Mouse (Mus musculus) CH12.LX (cell line): Measurements from ENCODE around the gene Nub1.

ENCODE experiments used
- CTCF ChIP-seq, 2 experiments: IDR thresholded peaks in 1 of 2; conservative IDR thresholded peaks in 1 of 2; 2 replicates each; pipeline ENCODE4 v1.5.1; 2011 to 2012; ENCODE audit warnings: low read depth in 2 of 2, low read length in 2 of 2, improper control_type of control experiment in 1 of 2, inconsistent platforms in 1 of 2, mild to moderate bottlenecking in 1 of 2, moderate library complexity in 1 of 2
- ELF1 ChIP-seq: IDR thresholded peaks from 2 replicates; pipeline ENCODE4 v1.6.1; 2014; ENCODE audit warnings: low read depth, mild to moderate bottlenecking, inconsistent platforms, low read length, improper control_type of control experiment
- JUND ChIP-seq: conservative IDR thresholded peaks from 2 replicates; pipeline ENCODE4 v1.6.1; 2011; ENCODE audit warnings: low read depth, low read length, improper control_type of control experiment
- KAT2A ChIP-seq: IDR thresholded peaks from 2 replicates; pipeline ENCODE4 v1.6.1; 2012; ENCODE audit warnings: low read length, improper control_type of control experiment, inconsistent platforms; ENCODE audit not compliant: insufficient replicate concordance
- MXI1 ChIP-seq: IDR thresholded peaks from 2 replicates; pipeline ENCODE4 v1.6.1; 2011; ENCODE audit warnings: mild to moderate bottlenecking, low read depth, low read length, improper control_type of control experiment
- POLR2A ChIP-seq: IDR thresholded peaks from 2 replicates; pipeline ENCODE4 v1.6.1; 2011; ENCODE audit warnings: low read depth, mild to moderate bottlenecking, improper control_type of control experiment, low read length
- RAD21 ChIP-seq: IDR thresholded peaks from 2 replicates; pipeline ENCODE4 v1.6.1; 2011; ENCODE audit warnings: low read depth, mild to moderate bottlenecking, low read length, improper control_type of control experiment, moderate library complexity
- SIN3A ChIP-seq: IDR thresholded peaks from 2 replicates; pipeline ENCODE4 v1.6.1; 2012; ENCODE audit warnings: low read length, improper control_type of control experiment, inconsistent platforms
- TBP ChIP-seq: conservative IDR thresholded peaks from 2 replicates; pipeline ENCODE4 v1.6.1; 2011; ENCODE audit warnings: low read depth, low read length, improper control_type of control experiment
- USF1 ChIP-seq: IDR thresholded peaks from 2 replicates; pipeline ENCODE4 v1.6.1; 2014; ENCODE audit warnings: low read depth, mild to moderate bottlenecking, inconsistent platforms, low read length, improper control_type of control experiment
- ZC3H11A ChIP-seq: IDR thresholded peaks from 2 replicates; pipeline ENCODE4 v1.6.1; 2012; ENCODE audit warnings: low read depth, mild to moderate bottlenecking, inconsistent platforms, low read length, improper control_type of control experiment
- ZNF384 ChIP-seq: IDR thresholded peaks from 2 replicates; pipeline ENCODE4 v1.6.1; 2012; ENCODE audit warnings: low read depth, low read length, improper control_type of control experiment, inconsistent platforms

GRCm38 (mm10) chr5:24756931-24757330 lies 71.6 kb downstream of the Nub1 start:
- TF ChIP-seq TBP (no peak), CTCF (conservative IDR thresholded peaks at IDR 0.05 in 1 of 2, IDR thresholded peaks at IDR 0.05 in 1 of 2; ENCODE audit: low read depth in 2 of 2, low read length in 2 of 2) (no peak), ZNF384 (no peak), POLR2A (no peak), USF1 (no peak), ELF1 (no peak), RAD21 (no peak), ZC3H11A (no peak), JUND (no peak), KAT2A (no peak), SIN3A (no peak), MXI1 (no peak)
